Mouse (Mus musculus) lung, embryonic 16.5 days (tissue): Measurements from ENCODE around the gene Gtsf1l. TPM values are rescaled to one million over a fixed set of nuclear protein-coding genes. Genes with fewer than 3 reads are reported as not detected.

ENCODE experiments used
- ATAC-seq: fragments of 200-750 bp; cut with Nextera tagmentation; 2 replicates; pipeline ENCODE4 v1.8.0; 2017; ENCODE audit warnings: low read depth, mild to moderate bottlenecking, moderate library complexity
- H3K27ac ChIP-seq: fragments of 300-500 bp; sonication (generic); 2 replicates; pipeline ENCODE4 v1.5.1; 2014; ENCODE audit warnings: mild to moderate bottlenecking, control low read depth, low read length
- H3K27me3 ChIP-seq: fragments of 300-500 bp; sonication (generic); 2 replicates; pipeline ENCODE4 v1.6.1; 2014; ENCODE audit warnings: low read depth, low read length, mixed read lengths; ENCODE audit not compliant: control insufficient read depth, insufficient read depth
- H3K36me3 ChIP-seq: fragments of 300-500 bp; sonication (generic); 2 replicates; pipeline ENCODE4 v1.6.1; 2014; ENCODE audit warnings: low read length; ENCODE audit not compliant: control insufficient read depth, insufficient read depth
- H3K4me1 ChIP-seq: fragments of 300-500 bp; sonication (generic); replicated peaks from 2 replicates; pipeline ENCODE4 v1.6.1; 2014; ENCODE audit warnings: low read length, mixed read lengths; ENCODE audit not compliant: control insufficient read depth, insufficient read depth
- H3K4me2 ChIP-seq: fragments of 300-500 bp; sonication (generic); 2 replicates; pipeline ENCODE4 v1.6.1; 2014; ENCODE audit warnings: low read depth, low read length, control low read depth
- H3K4me3 ChIP-seq: fragments of 300-500 bp; sonication (generic); 2 replicates; pipeline ENCODE4 v1.5.1; 2014; ENCODE audit warnings: mild to moderate bottlenecking, low read length, control low read depth
- H3K9ac ChIP-seq: fragments of 300-500 bp; sonication (generic); 2 replicates; pipeline ENCODE4 v1.6.1; 2014; ENCODE audit warnings: low read length, control low read depth
- H3K9me3 ChIP-seq: fragments of 300-500 bp; sonication (generic); 2 replicates; pipeline ENCODE4 v1.6.1; 2016; ENCODE audit warnings: low read length; ENCODE audit not compliant: control insufficient read depth
- WGBS: fragments of 180-500 bp; shearing (Covaris S2); extraction: QIAGEN DNeasy Blood & Tissue Kit; methylation state at CpG from one replicate; pipeline ENCODE4 v1.1.7; 2014; 5-methylcytosine and 5-hydroxymethylcytosine counted together
- polyA plus RNA-seq: library from polyadenylated mRNA; unstranded; fragments of >200 nt; fragmentation: Nextera tagmentation; extraction: Ambion mirVana; gene quantifications from 2 replicates; pipeline ENCODE4 v1.2.1, GENCODE M21; 2015

Gene Gtsf1l
- 0.19 TPM in 1 of 2 replicates, not detected in the other for polyA plus RNA-seq

GRCm38 (mm10) chr2:163087728-163088127 is at the start of gene Gtsf1l:
Gtsf1l (minus strand) TSS chr2:163087855.
- Histone ChIP-seq H3K4me3 (no peak within 1 kb of the TSS), H3K4me1 (no peaks in the 10 kb centered on the region), H3K36me3 (peaks cover 1% of the 10 kb centered on the region; the same call in 1 of the 2 replicates), H3K27ac (no peak within 1 kb of the TSS), H3K9me3 (no peaks in the 10 kb centered on the region), H3K27me3 (no peaks in the 10 kb centered on the region), H3K4me2 (no peak within 1 kb of the TSS), H3K9ac (no peak within 1 kb of the TSS)
- WGBS: 80% methylated on average over 9 of the region's 9 CpGs
- no peak for ATAC-seq

DNA sequence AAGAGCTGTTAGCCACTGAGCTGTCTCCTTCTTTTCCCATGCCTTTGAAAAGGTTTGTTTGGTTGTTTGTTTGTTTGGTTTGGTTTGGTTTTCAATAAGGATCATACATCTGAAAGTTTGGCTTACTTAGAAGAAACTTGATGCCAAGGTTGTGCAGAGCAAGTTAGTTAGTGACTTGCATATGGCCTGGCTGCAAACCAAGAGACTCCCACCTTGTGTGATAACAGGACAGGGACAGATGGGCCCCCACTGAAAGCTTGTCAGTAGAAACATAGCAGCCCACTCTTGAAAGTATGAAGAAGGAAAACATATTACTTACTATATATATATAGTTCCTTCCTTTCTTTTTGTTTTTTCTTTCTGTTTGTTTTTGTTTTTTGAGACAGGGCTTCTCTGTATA is 49.3 kb upstream of the Gtsf1l start:
- Histone ChIP-seq H3K36me3 (no peaks in the 10 kb centered on the region), H3K9ac (no peak overlapping the region), H3K4me2 (no peak overlapping the region), H3K27me3 (no peaks in the 10 kb centered on the region), H3K4me1 (no peaks in the 10 kb centered on the region), H3K9me3 (no peaks in the 10 kb centered on the region), H3K27ac (no peak overlapping the region), H3K4me3 (no peak overlapping the region)
- ATAC-seq: no peak

GRCm38 (mm10) chr2:163135931-163136330 is 48.3 kb upstream of the Gtsf1l start:
- WGBS: 76% methylated on average over 6 of the region's 6 CpGs
- H3K36me3 ChIP-seq: no peaks in the 10 kb centered on the region
- H3K27me3 ChIP-seq: no peaks in the 10 kb centered on the region
- no peaks in the 10 kb centered on the region for H3K4me1 ChIP-seq
- no peaks in the 10 kb centered on the region for H3K9me3 ChIP-seq
- ATAC-seq: no peak
- H3K4me3 ChIP-seq: no peak overlapping the region
- no peak overlapping the region for H3K27ac ChIP-seq
- H3K4me2 ChIP-seq: no peak overlapping the region
- H3K9ac ChIP-seq: no peak overlapping the region

DNA sequence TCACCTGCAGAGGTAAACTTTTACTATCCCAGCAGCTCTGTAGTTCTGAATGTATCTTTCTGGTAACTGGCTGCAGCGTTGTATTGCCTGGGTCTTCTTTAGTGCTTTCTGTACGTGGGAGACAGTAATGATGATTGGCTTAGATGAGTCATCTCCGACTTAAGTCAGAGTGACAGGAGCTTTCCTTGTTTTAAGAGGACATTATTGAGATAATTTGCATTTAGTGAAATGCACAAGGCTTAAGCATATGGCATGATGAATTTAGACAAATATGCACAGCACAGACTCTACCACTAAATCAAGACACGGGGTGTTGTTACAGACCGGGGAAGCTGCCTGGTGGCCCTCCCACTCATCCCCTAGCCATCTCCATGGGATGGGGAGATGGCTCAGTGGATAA is 44.7 kb upstream of the Gtsf1l start:
- Histone ChIP-seq H3K36me3 (no peaks in the 10 kb centered on the region), H3K27ac (no peak overlapping the region), H3K4me3 (no peak overlapping the region), H3K4me1 (no peaks in the 10 kb centered on the region), H3K4me2 (no peak overlapping the region), H3K9ac (no peak overlapping the region), H3K9me3 (peaks cover under 1% of the 10 kb centered on the region; the same call in 1 of the 2 replicates), H3K27me3 (no peaks in the 10 kb centered on the region)
- ATAC-seq: no peak
- 81% methylated on average over 5 of the region's 5 CpGs for WGBS

DNA sequence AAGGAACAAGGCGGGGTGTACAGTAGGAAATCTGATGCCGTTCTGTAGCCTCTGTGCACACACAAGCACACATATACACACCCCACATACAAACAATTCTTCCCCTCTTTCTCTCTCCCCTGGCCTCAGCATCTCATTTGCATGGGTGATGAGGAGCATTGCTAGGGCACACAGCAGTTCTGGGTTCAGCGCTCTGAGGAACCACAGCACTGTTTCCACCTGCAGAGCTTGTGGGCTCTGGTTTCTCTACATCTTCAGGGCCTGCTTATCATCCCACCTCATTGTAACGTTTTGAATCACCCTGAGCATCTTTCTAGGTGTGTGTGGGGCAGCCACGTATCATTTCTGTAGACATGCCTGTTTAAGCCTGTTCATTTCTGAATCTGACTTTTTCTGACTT is 43.2 kb upstream of the Gtsf1l start:
- Histone ChIP-seq H3K9ac (no peak overlapping the region), H3K4me2 (no peak overlapping the region), H3K27ac (no peak overlapping the region), H3K4me3 (no peak overlapping the region), H3K36me3 (no peaks in the 10 kb centered on the region), H3K27me3 (no peaks in the 10 kb centered on the region), H3K9me3 (peaks cover 2% of the 10 kb centered on the region; the same call in 1 of the 2 replicates), H3K4me1 (no peaks in the 10 kb centered on the region)
- ATAC-seq: no peak
- 76% methylated on average over 5 of the region's 5 CpGs for WGBS

GRCm38 (mm10) chr2:163123496-163123895 is 35.8 kb upstream of the Gtsf1l start:
- H3K36me3 ChIP-seq: no peaks in the 10 kb centered on the region
- no peak overlapping the region for H3K9ac ChIP-seq
- H3K4me2 ChIP-seq: no peak overlapping the region
- peaks cover 2% of the 10 kb centered on the region; the same call in 1 of the 2 replicates for H3K9me3 ChIP-seq
- H3K4me3 ChIP-seq: no peak overlapping the region
- no peak for ATAC-seq
- peaks cover 7% of the 10 kb centered on the region for H3K4me1 ChIP-seq
- peaks cover 10% of the 10 kb centered on the region; the same call in 1 of the 2 replicates for H3K27me3 ChIP-seq
- WGBS: 69% methylated on average over 5 of the region's 5 CpGs
- H3K27ac ChIP-seq: no peak overlapping the region

DNA sequence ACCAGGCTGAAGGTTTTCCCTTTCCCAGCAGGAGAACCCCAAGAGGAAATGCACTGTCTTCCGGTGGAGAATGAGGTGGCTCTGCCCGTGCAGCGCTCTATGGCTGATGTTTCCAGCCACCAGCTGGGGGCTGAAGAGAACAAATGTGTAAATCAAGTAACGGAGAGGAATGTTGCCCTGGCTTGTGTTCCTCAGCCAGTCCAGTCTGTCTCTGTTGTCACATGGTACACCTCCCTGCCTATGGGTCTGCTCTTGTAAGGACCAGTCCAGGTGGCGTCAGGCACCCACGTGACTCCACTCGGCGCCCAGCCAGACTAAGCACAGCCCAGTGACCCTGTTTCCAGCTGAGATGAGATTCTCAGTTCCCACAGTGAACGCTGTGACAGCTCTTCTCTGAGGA is 34.7 kb upstream of the Gtsf1l start:
- Histone ChIP-seq H3K27ac (no peak overlapping the region), H3K36me3 (no peaks in the 10 kb centered on the region), H3K4me3 (no peak overlapping the region), H3K27me3 (peaks cover 10% of the 10 kb centered on the region; the same call in 1 of the 2 replicates), H3K4me2 (peak overlapping the region; percentile 31), H3K9ac (no peak overlapping the region), H3K4me1 (peaks cover 7% of the 10 kb centered on the region), H3K9me3 (peaks cover under 1% of the 10 kb centered on the region; the same call in 1 of the 2 replicates)
- ATAC-seq: peak; percentile 93
- 14% methylated on average over 9 of the region's 9 CpGs for WGBS

- H3K4me2 ChIP-seq: no peak overlapping the region
- no peaks in the 10 kb centered on the region for H3K36me3 ChIP-seq
- ATAC-seq: no peak
- H3K27ac ChIP-seq: no peak overlapping the region
- no peak overlapping the region for H3K9ac ChIP-seq
- no peaks in the 10 kb centered on the region for H3K9me3 ChIP-seq
- peaks cover 7% of the 10 kb centered on the region for H3K4me1 ChIP-seq
- H3K27me3 ChIP-seq: peaks cover 10% of the 10 kb centered on the region; the same call in 1 of the 2 replicates
- WGBS: 74% methylated on average over 3 of the region's 3 CpGs
- no peak overlapping the region for H3K4me3 ChIP-seq
These were observed 33.7 kb upstream of the Gtsf1l start for GRCm38 (mm10) chr2:163121353-163121660.

- Histone ChIP-seq H3K27ac (no peak overlapping the region), H3K9ac (no peak overlapping the region), H3K9me3 (no peaks in the 10 kb centered on the region), H3K4me2 (no peak overlapping the region), H3K4me1 (peaks cover 7% of the 10 kb centered on the region), H3K4me3 (no peak overlapping the region), H3K27me3 (peaks cover 10% of the 10 kb centered on the region; the same call in 1 of the 2 replicates), H3K36me3 (no peaks in the 10 kb centered on the region)
- 59% methylated on average over 15 of the region's 15 CpGs for WGBS
- no peak for ATAC-seq
These were observed 33.1 kb upstream of the Gtsf1l start for GRCm38 (mm10) chr2:163120626-163121352.
